Mouse (Mus musculus): ENCODE results near the gene Crk.

The Crk gene

DNA sequence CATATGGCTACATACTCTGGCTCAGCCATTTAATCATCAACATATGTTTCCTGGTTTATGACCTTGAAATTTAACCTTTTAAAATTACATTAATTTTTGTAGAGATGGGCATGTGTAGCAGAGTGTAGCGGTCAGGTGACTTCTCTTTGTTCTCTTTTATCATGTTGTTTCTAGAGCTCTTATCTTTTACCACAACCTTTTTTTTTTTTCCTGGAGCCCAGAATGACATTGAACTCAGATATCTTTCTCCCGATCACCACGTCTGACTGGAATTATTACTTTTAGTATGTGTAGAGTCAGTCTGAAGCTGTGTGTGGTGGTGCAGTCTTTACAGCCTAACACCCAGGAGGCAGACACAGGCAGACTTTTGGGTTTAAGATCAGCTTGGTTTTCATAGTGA is 62.6 kb downstream of the Crk start:
- DNase-seq: no peak

DNA sequence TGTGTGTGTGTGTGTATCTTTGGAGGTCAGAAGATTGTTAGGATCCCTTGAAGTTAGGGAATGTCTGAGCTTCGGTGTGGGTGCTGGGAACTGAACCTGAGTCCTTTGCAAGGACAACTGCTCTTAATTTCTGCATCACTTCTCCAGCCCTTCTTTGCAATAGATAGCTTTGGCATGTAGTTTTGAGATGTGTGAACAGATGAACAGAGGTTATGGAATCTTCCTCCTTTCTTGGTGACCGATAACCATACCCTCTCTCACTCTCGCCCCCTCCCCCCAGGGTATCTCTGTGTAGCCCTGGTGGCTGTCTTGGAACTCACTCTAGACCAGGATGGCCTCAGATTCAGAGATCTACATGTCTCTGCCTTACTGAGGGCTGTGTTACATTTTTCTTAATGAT is 65.7 kb downstream of the Crk start:
- no peak for DNase-seq

GRCm38 (mm10) chr11:75750537-75750936 is 71.5 kb downstream of the Crk start:
- DNase-seq: no peak

DNA sequence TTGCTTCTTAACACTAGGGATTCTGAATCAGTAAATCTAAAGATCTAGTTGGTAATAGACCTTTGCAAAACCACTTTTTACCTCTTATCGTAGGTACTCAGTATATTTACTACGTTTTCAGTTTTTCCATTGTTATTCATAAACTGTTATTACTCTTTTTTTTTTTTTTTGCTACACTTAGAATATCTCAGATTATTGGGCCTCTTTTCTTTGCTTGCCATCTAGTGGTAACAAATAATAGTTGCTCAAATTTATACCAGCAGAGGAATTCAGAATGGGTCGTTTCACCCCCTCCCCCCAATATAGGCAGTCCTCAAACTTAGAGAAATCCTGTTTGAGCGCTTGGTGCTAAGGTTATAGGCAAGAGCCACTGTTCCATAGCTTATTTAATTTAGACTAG is 72.0 kb downstream of the Crk start:
- DNase-seq: no peak
